Mouse (Mus musculus): ENCODE data around the gene Fam107b. TPM values are rescaled to one million over a fixed set of nuclear protein-coding genes. Genes with fewer than 3 reads are reported as not detected.

Fam107b gene
- polyA plus RNA-seq, 1 experiment from 2014 or later = 13.4 TPM

- ATAC-seq (ENCODE audit: low read depth) (no peak), DNase-seq (no peak)
- no peak overlapping the region for H3K4me2 ChIP-seq
- 67% methylated on average over 5 of the region's 5 CpGs for WGBS (ENCODE audit: insufficient replicate concordance)
- H3K27ac ChIP-seq = no peak overlapping the region
- no peak overlapping the region for H3K9ac ChIP-seq
- H3K4me1 ChIP-seq (replicated peaks) = no peaks in the 10 kb centered on the region
- no peaks in the 10 kb centered on the region for H3K9me3 ChIP-seq (replicated peaks)
- no peaks in the 10 kb centered on the region for H3K27me3 ChIP-seq
- no peaks in the 10 kb centered on the region for H3K36me3 ChIP-seq
- no peak overlapping the region for H3K4me3 ChIP-seq (replicated peaks)
These were observed 66.5 kb downstream of the Fam107b start for GRCm38 (mm10) chr2:3636771-3637170.

- no peak for DNase-seq
These were observed 70.9 kb downstream of the Fam107b start for GRCm38 (mm10) chr2:3641001-3641770.

GRCm38 (mm10) chr2:3642949-3643348 lies 72.7 kb downstream of the Fam107b start:
- H3K27ac ChIP-seq = no peak overlapping the region
- no peak overlapping the region for H3K4me3 ChIP-seq (replicated peaks)
- no peak overlapping the region for H3K9ac ChIP-seq
- H3K4me2 ChIP-seq = no peak overlapping the region
- DNase-seq = no peak
- no peaks in the 10 kb centered on the region for H3K36me3 ChIP-seq
- H3K9me3 ChIP-seq (replicated peaks) = no peaks in the 10 kb centered on the region
- H3K4me1 ChIP-seq (replicated peaks) = no peaks in the 10 kb centered on the region
- H3K27me3 ChIP-seq = no peaks in the 10 kb centered on the region
- ATAC-seq (ENCODE audit: low read depth) = no peak

More at GRCm38 (mm10) chr2:3641001-3641770, 70.9 kb downstream of the Fam107b start:
- no peak overlapping the region for H3K4me3 ChIP-seq (replicated peaks)
- H3K4me1 ChIP-seq (replicated peaks) = no peaks in the 10 kb centered on the region
- H3K4me2 ChIP-seq = no peak overlapping the region
- no peaks in the 10 kb centered on the region for H3K27me3 ChIP-seq
- 58% methylated on average over 9 of the region's 9 CpGs for WGBS (ENCODE audit: insufficient replicate concordance)
- ATAC-seq (ENCODE audit: low read depth) = no peak
- no peaks in the 10 kb centered on the region for H3K36me3 ChIP-seq
- no peak overlapping the region for H3K27ac ChIP-seq
- H3K9me3 ChIP-seq (replicated peaks) = no peaks in the 10 kb centered on the region
- no peak overlapping the region for H3K9ac ChIP-seq

GRCm38 (mm10) chr2:3645741-3646140 lies 75.5 kb downstream of the Fam107b start:
- Histone ChIP-seq H3K27ac (no peak overlapping the region), H3K4me2 (no peak overlapping the region), H3K36me3 (no peaks in the 10 kb centered on the region), H3K27me3 (no peaks in the 10 kb centered on the region), H3K9ac (no peak overlapping the region), H3K4me3 (replicated peaks) (no peak overlapping the region), H3K9me3 (replicated peaks) (no peaks in the 10 kb centered on the region), H3K4me1 (replicated peaks) (no peaks in the 10 kb centered on the region)
- ATAC-seq (ENCODE audit: low read depth) (no peak), DNase-seq (no peak)
- WGBS (ENCODE audit: insufficient replicate concordance) = 66% methylated on average over 4 of the region's 4 CpGs

GRCm38 (mm10) chr2:3649171-3649570 lies 78.9 kb downstream of the Fam107b start:
- DNase-seq = no peak
- H3K36me3 ChIP-seq = no peaks in the 10 kb centered on the region
- H3K27ac ChIP-seq = no peak overlapping the region
- no peak for ATAC-seq (ENCODE audit: low read depth)
- H3K9me3 ChIP-seq (replicated peaks) = no peaks in the 10 kb centered on the region
- H3K9ac ChIP-seq = no peak overlapping the region
- H3K4me1 ChIP-seq (replicated peaks) = no peaks in the 10 kb centered on the region
- no peak overlapping the region for H3K4me2 ChIP-seq
- H3K27me3 ChIP-seq = no peaks in the 10 kb centered on the region
- WGBS (ENCODE audit: insufficient replicate concordance) = 53% methylated on average over 5 of the region's 5 CpGs
- H3K4me3 ChIP-seq (replicated peaks) = no peak overlapping the region

GRCm38 (mm10) chr2:3654606-3655005 lies 84.3 kb downstream of the Fam107b start:
- Histone ChIP-seq H3K4me1 (replicated peaks) (peaks cover 32% of the 10 kb centered on the region), H3K27me3 (no peaks in the 10 kb centered on the region), H3K9ac (no peak overlapping the region), H3K4me2 (no peak overlapping the region), H3K9me3 (replicated peaks) (no peaks in the 10 kb centered on the region), H3K27ac (no peak overlapping the region), H3K36me3 (no peaks in the 10 kb centered on the region), H3K4me3 (replicated peaks) (no peak overlapping the region)
- DNase-seq (no peak), ATAC-seq (ENCODE audit: low read depth) (no peak)

- H3K9me3 ChIP-seq (replicated peaks) = no peaks in the 10 kb centered on the region
These were observed 85.8 kb downstream of the Fam107b start for GRCm38 (mm10) chr2:3656091-3656490.

GRCm38 (mm10) chr2:3656834-3657233 lies 86.5 kb downstream of the Fam107b start:
- DNase-seq = no peak
- peak overlapping the region; percentile 82 for H3K27ac ChIP-seq

More at GRCm38 (mm10) chr2:3656091-3656490, 85.8 kb downstream of the Fam107b start:
- ATAC-seq (ENCODE audit: low read depth) (no peak), DNase-seq (no peak)
- Histone ChIP-seq H3K36me3 (no peaks in the 10 kb centered on the region), H3K4me1 (replicated peaks) (peaks cover 36% of the 10 kb centered on the region), H3K4me3 (replicated peaks) (no peak overlapping the region), H3K9ac (no peak overlapping the region), H3K27ac (0 out of 2 replicates have a peak overlapping the region, but pooled peaks have one; percentile 27), H3K4me2 (no peak overlapping the region), H3K27me3 (no peaks in the 10 kb centered on the region)
- 37% methylated on average over 3 of the region's 3 CpGs for WGBS (ENCODE audit: insufficient replicate concordance)

GRCm38 (mm10) chr2:3657376-3657775 lies 87.1 kb downstream of the Fam107b start:
- no peaks in the 10 kb centered on the region for H3K9me3 ChIP-seq (replicated peaks)
- no peaks in the 10 kb centered on the region for H3K27me3 ChIP-seq
- no peak overlapping the region for H3K4me2 ChIP-seq
- DNase-seq (no peak), ATAC-seq (ENCODE audit: low read depth) (no peak)
- H3K9ac ChIP-seq = no peak overlapping the region
- H3K36me3 ChIP-seq = no peaks in the 10 kb centered on the region
- peaks cover 36% of the 10 kb centered on the region for H3K4me1 ChIP-seq (replicated peaks)
- H3K27ac ChIP-seq = peak overlapping the region; percentile 82
- 33% methylated on average over 5 of the region's 5 CpGs for WGBS (ENCODE audit: insufficient replicate concordance)
- no peak overlapping the region for H3K4me3 ChIP-seq (replicated peaks)

More at GRCm38 (mm10) chr2:3656834-3657233, 86.5 kb downstream of the Fam107b start:
- no peak overlapping the region for H3K9ac ChIP-seq
- H3K36me3 ChIP-seq = no peaks in the 10 kb centered on the region
- WGBS (ENCODE audit: insufficient replicate concordance) = 40% methylated on average over 6 of the region's 6 CpGs
- H3K27me3 ChIP-seq = no peaks in the 10 kb centered on the region
- peaks cover 36% of the 10 kb centered on the region for H3K4me1 ChIP-seq (replicated peaks)
- no peaks in the 10 kb centered on the region for H3K9me3 ChIP-seq (replicated peaks)
- no peak overlapping the region for H3K4me3 ChIP-seq (replicated peaks)
- no peak for ATAC-seq (ENCODE audit: low read depth)
- no peak overlapping the region for H3K4me2 ChIP-seq

GRCm38 (mm10) chr2:3657811-3658730 lies 87.8 kb downstream of the Fam107b start:
- Histone ChIP-seq H3K9ac (no peak overlapping the region), H3K9me3 (replicated peaks) (no peaks in the 10 kb centered on the region), H3K4me1 (replicated peaks) (peaks cover 36% of the 10 kb centered on the region), H3K36me3 (no peaks in the 10 kb centered on the region), H3K4me3 (replicated peaks) (no peak overlapping the region), H3K27ac (peak overlapping the region; percentile 82), H3K27me3 (no peaks in the 10 kb centered on the region), H3K4me2 (no peak overlapping the region)
- peak; percentile 73 for ATAC-seq (ENCODE audit: low read depth)
- DNase-seq = peak; percentile 39
- 22% methylated on average over 11 of the region's 11 CpGs for WGBS (ENCODE audit: insufficient replicate concordance)

GRCm38 (mm10) chr2:3658900-3659299 lies 88.6 kb downstream of the Fam107b start:
- Histone ChIP-seq H3K4me2 (no peak overlapping the region), H3K36me3 (no peaks in the 10 kb centered on the region), H3K9me3 (replicated peaks) (no peaks in the 10 kb centered on the region), H3K4me1 (replicated peaks) (peaks cover 38% of the 10 kb centered on the region), H3K27me3 (no peaks in the 10 kb centered on the region), H3K4me3 (replicated peaks) (no peak overlapping the region), H3K9ac (no peak overlapping the region), H3K27ac (peak overlapping the region; percentile 82; the same call in 1 of the 2 replicates)
- no peak for DNase-seq
- ATAC-seq (ENCODE audit: low read depth) = no peak
- WGBS (ENCODE audit: insufficient replicate concordance) = 34% methylated on average over 4 of the region's 4 CpGs

Data from liver, embryonic 13.5 days (tissue).